Mouse (Mus musculus) adipocyte (in vitro differentiated cells): Measurements from ENCODE around the gene Tom1l2.
A peak's percentile ranks its signal among the peaks of the same experiment; 100 is the strongest.

Source experiments
- DNase-seq: peaks from one replicate; pipeline ENCODE4 v3.0.0-alpha.2; 2016; ENCODE audit warnings: low spot score

The Tom1l2 gene

DNA sequence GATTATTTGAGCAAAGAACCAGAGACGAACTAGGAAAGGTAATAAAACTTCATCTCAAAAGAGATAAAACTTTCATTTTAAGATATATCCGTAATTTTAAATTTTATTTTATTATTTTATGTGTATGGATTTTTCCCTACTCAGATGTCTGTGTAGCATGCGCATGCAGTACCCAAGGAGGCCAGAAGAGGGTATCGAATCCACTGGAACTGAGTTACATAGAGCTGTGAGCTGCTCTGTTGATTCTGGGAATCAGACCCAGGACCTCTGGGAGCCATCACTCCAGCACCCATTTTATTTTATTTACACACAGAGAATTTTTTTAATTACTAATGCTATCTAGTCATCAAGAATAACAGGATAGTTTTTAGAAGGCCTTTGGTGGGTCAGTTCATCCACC, 45.9 kb downstream of the Tom1l2 start:
- no peak for DNase-seq

DNA sequence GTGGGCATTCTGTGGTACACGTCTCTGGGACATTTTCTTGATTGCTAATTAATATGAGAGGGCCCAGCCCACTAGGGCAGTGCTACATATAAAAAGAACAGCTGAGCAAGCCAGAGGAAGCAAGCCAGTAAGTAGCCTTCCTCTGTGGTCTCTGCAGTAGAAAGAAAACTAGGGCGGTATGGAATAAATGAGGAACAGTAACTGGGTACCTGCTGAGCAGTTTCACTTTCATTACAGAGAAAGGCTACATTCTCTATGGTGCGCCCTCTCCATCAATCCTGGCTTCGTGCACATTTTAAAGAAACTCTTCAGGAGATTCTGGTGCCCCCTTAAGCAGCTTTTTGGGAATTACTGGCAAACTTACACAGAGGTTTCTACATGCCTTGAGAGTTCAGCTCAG, 47.1 kb downstream of the Tom1l2 start:
- no peak for DNase-seq

DNA sequence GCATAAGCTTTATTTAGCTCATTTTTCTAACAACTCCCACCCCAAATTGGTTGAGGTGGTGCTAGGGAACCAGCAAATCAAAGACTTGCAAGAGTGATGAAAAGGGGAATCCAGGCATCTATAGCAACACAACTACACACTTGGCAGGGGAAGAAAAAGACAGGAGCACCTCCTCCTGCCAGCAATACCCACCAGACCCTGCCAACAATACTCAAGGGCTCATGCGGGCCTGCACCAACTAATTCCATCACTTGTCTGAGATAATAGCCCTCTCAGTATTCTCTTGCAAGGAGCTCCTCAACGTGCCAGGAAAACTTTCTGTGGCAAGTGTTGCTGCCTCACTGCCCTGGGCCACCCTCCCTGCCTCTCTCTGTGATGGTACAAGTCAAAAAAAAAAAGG, 49.2 kb downstream of the Tom1l2 start:
- no peak for DNase-seq

DNA sequence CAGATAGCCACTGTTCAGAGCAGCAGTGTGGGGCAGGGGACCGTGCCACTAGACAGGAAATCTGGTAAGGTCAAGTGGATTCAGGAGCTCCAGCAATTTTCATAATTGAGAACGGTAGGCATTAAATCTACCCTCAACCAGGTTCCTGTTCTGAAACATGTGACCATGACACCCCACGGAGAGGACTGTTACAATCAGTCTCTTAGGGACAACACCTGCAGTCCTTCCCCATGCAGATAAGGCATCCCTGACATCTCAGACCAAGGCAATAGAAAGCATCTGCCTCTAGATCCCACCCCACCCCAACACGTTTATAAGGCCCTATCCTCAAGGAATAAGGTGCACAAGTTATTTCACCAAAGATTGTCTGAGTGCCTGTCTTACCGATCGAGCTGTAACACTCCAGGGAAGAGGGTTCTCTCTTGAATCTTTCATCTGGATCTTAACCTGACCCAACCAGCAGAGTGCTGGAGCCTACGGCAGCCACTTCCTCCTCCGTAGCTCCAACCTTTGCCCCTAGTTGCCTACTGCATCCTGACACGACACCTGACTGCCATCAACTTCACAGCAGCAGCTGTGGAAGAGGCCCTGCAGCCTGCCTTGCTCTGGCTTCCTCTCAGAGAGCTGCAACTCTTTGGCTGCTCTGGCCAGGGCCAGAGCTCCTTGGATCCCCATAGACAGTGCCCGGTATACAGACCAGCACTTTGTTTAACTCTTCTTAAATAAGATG, 50.2 kb downstream of the Tom1l2 start:
- DNase-seq = no peak

DNA sequence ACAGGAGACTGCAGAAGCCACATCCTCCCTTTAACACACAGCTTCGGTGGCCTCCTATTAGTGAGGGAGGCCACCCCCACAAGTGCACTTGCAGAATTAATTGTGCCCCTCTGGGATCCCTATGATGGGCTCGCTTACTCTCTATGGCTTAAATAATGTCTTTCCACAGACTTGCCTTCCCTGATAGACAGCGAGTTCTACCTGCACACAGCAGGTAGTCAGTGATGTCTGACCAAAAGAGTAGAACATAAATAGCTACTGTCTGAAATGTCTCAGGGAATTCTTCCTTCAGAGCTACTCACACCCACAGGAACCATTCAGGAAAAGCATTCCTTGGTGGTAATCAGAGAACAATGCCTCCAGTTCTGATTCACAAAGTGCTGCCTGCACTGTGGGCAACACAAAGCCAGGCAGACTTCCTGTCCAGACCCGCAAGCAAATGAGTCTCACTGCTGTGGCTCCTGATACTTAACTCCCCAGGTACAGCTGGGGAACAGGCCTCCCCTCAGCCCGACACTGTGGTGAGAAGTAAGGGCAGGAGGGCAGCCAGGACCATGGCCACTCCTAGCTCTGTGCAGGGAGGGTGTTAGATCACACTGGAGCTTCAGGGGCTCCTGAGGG, 51.0 kb downstream of the Tom1l2 start:
- no peak for DNase-seq

DNA sequence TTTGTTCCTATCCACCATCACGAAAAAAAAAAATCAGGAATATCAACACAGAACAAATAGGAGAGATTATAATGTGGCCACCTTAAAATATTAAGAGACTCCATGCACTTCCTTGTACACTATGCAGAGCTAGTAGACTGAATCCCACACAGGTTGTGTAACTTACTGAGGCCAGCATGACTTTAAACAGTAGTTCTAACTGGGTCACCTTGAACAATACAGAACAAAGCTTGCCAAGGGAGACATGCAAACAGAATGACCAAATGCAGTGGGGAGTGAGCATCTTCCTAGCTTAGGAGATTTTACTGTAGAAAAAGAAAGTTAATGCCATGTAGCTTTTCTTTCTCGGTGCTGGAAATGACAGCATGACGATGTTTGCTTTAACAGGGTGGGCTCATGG, 52.4 kb downstream of the Tom1l2 start:
- DNase-seq = no peak

DNA sequence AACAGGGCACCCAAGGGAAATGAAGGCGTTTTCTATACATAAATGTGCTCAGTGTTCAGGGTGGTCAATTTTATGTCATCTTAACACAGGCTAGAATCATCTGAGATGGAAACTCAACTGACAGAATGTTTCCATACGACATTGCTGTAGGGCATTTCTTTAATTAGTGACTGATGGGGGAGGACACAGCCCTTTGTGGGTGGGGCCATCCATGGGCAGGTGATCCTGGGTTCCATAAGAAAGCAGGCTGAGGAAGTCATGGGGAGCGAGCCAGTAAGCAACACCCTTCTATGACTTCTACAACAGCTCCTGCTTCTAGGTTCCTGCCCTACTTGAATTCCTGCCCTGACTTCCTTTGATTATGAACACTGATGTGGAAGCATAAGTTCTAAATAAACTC, 54.9 kb downstream of the Tom1l2 start:
- DNase-seq = no peak

DNA sequence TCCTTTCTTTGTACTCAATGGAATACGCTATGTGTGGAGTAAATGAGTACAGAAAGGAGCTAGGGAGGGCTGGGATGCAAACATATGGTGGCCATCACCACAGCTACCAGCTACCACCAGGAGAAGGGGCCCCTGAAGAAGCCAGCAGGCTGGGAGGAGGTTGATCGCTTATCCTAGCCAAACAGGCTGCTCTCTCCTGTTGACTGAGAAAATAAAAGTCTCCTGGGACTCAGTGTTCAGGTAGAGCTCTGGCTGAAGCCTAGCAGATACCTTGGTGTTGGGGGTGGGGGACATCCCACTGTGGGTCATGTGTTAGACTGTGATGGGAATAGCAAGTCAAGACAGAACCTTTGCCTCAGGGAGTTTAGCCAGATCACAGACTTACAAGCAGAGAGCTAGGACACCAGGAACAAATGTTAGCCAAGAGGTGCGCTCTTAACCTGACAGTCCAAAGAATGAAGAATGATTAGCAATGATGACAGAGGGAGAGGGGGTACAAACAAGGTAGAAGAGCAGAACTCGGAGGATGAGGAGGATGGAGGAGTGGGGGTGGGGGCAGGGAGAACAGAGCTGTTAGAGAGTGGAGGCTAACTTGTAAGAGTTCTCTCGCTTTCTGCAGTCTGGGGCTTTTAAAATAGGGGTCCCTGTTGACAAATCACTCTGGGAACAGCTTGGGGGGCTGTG, 57.9 kb downstream of the Tom1l2 start:
- DNase-seq = no peak

DNA sequence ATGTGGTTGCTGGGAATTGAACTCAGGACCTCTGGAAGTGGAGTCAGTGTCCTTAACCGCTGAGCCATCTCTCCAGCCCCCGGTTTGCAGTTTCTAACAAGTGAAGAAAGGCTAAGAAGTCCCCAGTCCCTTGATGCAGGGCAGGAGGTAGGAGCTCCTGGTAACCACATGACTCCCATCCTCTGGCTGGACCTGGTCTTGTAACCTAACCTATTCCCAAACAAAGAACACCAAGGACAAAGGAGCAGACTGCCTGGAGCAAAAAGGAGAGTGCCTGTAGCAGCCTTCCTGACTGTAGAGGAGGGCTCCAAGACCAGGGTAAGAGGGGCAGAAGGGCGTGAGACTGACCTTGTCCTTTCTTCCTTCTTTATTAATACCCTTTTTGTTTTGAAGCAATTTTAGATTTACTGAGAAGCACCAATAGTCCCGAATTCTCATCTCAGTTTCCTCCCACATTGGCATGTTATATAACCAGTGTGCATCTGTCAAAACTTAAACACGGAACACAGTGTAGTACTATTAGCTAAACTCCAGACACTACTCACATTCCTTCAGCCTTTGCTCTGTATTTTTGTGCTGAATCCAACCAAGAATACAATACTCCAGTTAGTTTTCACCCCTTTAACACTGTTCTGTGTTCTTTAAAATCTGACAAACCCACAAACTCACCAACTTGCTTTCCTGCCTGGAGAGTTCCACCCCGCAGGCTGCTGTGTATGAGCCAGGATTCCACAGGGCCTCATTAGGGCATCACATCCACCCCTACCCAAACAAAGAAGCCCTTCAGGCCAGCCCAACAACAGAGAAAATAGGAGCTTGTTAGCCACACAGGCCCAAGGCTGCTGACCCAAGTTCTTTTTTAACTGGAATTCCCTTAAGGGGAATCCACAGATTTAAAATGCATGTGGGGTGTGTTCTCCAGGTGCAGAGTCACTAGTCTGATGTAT, 58.7 kb downstream of the Tom1l2 start:
- no peak for DNase-seq

DNA sequence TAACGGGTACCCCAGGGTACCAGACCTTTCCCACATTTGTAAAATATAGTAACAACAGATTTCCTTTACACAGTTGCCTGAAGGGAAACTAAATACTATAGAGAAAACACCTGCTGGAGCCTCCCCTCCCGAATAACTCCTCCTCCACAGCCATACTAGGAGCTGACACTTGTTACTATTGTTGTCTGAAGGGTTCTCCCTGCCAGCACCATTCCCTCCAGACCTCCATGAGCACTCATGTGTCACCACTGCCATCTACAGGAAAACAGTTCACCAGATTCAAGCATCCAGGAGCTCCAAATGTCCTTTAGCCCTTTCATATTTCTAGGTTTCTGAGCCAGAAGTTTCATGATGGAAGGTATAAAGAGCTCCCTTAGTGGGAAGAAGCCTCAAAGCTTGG, 60.0 kb downstream of the Tom1l2 start:
- peak; percentile 89 for DNase-seq

DNA sequence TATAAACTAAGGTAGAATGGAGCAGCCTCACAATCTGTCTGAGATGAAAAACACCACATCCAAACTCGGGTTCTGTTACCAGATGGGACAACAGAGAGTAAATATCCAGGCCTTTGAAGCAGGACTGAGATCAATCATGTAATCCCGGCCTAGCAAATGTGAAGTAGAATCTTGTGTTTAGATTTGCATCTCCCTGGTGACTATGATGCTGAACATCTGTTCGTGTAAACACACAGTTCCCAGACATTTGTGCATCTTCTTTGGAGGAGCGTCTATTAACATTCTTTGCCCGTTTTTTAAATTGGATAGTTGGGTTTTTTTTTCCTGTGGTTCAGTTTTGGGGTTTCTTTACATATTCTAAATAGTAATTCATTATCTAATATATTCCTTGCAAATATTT, 63.7 kb downstream of the Tom1l2 start:
- DNase-seq = no peak

DNA sequence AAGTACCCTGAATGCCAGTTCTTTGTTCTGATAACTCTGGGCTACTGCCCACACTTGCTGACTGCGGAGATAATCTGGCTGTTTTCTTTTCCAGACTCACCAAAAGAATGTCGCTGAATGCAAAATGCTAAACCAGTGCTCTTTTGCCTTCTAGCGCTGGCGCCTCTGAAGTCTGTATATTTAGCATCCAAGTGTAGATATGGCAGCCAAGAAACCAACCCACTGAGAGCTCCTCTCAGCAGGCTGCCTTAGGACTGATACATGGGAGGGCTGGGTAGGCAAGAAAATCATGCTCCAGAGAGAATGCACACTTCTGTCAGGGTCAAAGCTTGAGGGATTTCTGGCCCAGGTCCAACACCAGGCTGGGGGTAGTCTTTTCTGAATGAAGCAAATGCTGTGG, 66.4 kb downstream of the Tom1l2 start:
- peak; percentile 16 for DNase-seq

DNA sequence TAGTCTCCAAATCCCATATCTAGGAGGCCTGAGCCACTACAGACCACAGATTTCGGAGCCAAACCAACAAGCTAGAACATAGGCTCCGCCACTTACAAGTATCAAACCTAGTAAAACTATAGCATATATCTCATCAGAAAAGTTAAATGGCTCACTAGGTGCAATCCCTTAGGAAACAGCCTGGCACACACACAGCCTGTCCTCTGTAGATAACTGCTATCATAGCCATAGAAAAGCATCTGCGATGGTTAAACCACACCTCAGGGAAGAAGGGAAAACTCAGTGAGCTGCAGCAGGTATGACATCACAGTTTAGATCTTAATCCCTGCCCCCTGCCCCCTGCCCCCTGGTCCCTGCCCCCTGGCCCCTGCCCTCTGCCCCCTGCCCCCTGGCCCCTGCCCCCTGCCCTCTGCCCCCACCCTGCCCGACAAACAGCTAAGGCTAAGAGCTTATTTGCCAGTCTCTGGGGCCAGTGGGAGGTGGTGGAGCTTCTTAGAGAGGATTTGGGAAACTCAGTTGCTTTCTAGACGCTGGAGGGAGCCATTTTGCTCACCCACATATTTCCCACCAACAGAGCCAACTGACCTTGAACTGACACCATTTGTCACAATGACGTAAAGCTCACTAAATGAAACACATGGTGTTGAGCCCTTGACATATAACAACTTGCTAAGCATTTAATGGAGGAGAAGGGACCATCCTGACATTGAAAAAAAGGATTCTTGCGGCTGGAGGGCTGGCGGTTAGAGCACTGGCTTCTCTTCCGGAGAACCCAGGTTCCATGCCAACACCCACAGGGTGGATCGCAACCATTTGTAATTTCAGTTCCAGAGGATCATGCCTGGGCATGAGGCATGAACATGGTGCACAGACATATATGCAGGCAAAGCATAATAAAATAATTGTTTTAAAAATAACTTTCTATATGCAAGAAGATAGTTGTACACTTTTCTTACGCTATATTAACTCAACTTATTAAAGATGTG, 72.0 kb downstream of the Tom1l2 start:
- no peak for DNase-seq

DNA sequence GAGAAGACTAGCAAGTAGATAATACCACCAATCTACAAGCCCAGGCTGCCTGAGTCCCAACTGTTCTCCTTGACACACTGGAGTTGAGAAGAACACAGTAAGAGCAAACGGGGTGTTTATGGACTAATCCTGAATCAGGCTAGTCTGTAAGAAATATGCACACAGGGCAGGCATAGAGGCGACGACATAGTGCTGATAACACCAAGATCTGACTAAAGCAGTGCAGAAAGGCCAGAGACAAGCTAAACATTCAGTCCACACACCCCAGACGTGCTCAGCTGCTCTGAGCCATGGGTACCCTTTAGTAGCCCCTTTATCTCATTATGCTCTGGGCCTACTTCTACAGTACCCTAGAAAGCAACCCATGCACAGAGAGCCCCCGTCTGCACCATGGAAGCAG, 73.2 kb downstream of the Tom1l2 start:
- no peak for DNase-seq

DNA sequence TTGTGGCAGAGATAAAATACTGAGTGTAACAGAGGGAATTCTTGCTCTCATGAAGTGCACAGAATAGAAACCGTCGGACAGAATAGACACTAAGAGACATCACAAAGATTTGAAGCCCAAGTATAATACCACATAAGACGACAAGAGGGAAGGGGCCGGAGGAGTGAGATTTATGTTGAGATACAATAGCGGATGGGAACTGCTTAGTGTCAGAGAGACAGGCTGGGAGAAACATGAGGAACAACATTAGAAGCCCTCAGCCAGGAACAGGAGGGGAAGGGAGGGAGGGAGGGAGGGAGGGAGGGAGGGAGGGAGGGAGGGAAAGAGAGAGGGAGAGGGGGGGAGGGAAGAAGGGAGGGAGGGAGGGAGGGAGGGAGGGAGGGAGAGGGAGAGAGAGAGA, 74.9 kb downstream of the Tom1l2 start:
- DNase-seq = no peak

DNA sequence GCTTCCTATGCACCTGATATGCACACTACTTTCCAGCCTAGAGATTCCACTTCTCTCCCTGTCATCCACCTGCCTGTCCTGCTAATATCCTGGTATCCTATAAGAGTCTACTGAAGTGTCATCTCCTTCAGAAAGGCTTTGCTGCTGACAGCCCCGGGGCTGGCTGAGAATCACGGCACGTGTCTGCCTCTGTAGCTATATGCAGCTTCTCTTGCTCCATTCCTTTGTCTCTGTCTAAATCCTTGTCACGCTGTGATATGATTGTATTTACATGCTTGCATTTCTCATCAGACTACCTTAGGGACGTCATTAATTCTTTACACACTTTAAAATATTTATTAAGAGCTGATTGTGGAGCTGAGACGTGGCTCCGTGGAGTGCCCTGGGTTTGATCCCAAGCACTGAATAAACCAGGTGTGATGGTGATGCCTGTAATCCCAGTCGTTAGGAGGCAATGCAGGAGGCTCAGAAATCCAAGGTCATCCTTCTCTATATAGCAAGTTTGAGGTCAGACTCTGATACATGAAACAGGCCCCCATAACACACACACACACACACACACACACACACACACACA, 75.5 kb downstream of the Tom1l2 start:
- no peak for DNase-seq

DNA sequence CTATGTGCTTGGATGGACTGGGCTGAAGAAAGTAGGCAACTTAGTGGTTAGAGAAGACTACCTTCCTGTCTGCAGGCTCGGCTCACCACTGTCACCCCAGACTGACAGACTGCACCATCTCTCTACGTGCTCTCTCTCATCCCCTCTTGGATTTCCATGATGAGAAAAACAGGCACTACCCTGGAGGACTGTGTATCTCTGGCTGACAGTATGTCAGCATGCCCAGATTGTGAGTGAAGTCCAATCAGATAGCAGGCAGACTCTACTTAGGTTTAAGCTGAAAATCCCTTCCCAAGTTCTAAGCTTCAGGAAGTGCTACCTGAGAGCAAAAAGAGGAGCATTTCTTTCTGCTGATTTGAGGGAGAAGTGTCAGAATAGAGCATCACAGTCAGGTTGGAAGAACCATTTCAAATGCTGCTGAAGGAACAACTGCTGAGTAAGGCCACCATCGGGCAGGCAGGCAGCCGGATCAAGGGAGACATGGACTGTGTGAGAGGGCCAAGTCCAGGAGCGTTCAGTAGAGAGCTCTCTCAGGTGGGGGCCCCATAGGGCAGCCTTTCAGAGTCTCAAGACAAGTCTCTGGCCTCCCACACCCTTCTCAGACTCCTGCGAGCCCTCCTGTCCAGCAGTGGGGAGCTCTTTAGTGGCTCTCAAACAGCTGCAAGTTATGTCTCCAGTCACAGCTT, 76.2 kb downstream of the Tom1l2 start:
- DNase-seq = no peak

DNA sequence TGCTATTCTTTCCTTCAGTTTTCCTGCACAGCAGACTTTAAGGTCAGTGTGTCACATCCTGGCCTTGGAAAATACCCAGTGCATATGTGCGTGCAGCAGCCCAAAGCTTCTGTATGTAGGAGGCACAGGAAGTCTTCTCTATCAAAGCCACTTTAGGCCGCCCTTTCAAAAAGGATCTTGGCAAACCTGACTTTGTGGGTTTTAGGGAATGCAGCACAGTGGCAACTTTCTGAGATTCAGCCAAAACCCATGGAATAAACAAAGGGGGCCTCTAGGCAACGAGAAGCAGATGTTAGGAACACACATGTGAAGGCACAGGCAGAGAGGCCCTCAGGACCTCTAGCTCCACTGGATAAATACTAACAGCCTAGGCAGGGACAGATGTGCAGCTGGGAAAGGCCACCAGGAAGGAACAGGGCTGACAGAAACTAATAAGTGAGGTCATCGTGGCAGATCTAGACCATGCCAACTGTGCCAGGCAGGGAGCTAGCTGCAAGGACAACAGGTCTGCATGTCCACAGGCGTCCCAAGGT, 79.4 kb downstream of the Tom1l2 start:
- peak; percentile 83 for DNase-seq

DNA sequence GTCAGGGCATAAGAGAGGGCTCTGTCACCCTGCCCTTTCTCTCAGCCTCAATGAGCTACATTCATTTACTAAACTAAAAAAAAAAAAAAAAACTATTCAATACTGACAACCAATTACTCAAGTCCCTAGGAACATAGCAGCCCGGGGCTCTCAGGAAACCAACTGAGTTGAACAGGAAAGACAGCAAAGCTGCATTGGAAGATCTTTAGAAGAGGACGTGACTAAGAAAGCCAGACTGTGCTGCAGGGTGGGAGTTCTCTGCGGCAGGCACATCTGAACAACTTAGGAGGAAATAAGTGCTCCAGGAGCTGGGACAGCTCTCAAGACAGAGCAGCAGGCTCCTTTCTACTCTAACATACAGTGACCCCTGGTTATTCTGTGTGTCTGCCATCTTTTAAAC, 84.1 kb downstream of the Tom1l2 start:
- DNase-seq = no peak
